Mouse (Mus musculus) adrenal gland, adult 2 months (tissue): Measurements from ENCODE around the gene Sod1. TPM values are rescaled to one million over a fixed set of nuclear protein-coding genes. Genes with fewer than 3 reads are reported as not detected.

Source experiments
- DNase-seq: peaks from one replicate; pipeline ENCODE4 v3.0.0; 2021
- polyA plus RNA-seq: library from polyadenylated mRNA; depleted of rRNA; stranded (reverse); fragments of >200 nt; gene quantifications from 2 replicates; pipeline ENCODE4 v1.2.3, GENCODE M21; 2012; rRNA removed
- total RNA-seq, 2 experiments: library from RNA; stranded (reverse); gene quantifications; 2 replicates each; pipeline ENCODE4 v1.2.3; 2021

Gene Sod1
- total and polyA plus RNA-seq, 3 experiments, result 713 to 1,419 (median 1,281) TPM

- DNase-seq, result no peak
Observed at GRCm38 (mm10) chr16:90252521-90252920, 32.0 kb downstream of the Sod1 start.

DNA sequence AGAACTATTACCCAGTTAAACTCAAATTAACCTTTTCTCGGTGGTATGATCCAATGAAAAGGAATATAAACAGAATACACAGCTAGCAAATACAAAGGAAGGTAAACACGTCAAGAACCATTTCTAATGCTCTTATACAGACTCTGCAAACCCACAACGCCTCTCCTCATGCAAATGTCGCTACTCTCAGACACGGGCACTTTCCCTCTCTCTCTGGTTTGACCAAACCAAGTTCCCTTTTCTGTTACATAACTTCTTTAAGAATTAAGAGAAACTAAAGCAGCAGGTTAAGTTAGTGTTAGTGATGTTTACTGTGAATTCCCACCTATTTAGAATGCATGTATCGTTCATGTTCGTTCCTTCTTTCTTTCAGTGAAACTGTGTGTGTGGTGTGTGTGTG, 38.4 kb downstream of the Sod1 start:
- DNase-seq, result no peak

DNA sequence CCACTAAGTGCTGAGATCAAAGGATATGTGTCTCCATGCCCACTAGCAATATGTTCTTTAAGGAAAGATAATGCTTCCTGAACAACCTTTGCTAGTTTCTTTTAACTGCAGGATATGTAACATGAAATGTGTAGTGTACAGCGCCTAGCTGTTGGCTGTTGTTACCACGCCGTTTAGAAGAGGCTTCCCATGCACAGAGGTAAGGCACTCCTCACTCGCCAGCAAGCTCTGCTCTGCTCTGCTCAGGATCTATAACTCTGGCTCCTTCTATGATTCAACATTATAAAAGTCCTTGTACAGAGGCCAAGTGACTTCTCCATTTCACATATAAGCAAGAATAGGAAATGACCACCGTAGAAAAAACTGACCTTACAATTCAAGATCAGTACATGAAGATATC, 39.1 kb downstream of the Sod1 start:
- no peak for DNase-seq

GRCm38 (mm10) chr16:90260097-90260496, 39.5 kb downstream of the Sod1 start:
- no peak for DNase-seq

- DNase-seq, result no peak
Observed at GRCm38 (mm10) chr16:90261791-90262190, 41.2 kb downstream of the Sod1 start.

- DNase-seq, result no peak
Observed at GRCm38 (mm10) chr16:90264021-90264420, 43.5 kb downstream of the Sod1 start.

DNA sequence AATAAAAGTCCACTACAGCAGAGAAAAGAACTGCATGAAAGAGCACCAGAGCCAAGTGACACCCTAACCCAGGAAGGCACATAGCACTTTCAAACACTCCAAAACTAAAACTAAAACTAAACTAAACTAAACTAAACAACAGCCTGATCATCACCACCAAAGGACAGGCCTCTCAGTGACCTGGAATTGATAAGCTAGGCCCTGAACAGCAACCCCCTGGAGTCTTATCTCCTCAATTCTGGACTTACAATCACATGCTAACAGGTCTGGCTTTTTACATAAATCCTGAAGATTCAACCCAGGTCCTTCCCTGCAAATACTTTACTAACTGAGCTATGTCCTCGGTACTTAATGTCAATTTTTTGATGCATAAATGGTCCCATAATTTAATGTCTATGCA, 44.6 kb downstream of the Sod1 start:
- DNase-seq, result no peak

- DNase-seq, result no peak
Observed at GRCm38 (mm10) chr16:90266581-90266980, 46.0 kb downstream of the Sod1 start.

DNA sequence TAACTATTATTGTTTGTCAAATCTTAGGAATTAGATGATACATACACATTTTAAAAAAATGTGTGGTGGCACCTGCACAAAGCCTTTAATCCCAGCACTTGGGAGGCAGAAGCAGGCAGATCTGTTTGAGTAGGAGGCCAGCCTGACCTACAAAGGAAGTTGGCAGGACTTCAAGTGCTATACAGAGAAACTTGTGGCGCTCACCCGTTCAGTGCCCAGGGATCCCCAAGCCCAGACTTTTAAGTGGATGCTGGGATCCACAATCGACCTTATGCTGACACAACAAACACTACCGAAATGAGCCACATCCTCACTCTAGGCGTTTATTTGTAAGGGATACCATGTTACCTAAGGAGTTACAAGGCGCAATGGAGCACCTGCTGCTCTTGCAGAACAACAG, 55.0 kb downstream of the Sod1 start:
- no peak for DNase-seq

Other genes starting within 250 kb of the Sod1 start
- gene Tiam1, start 77.0 kb upstream of the Sod1 start, total RNA-seq, result 10 to 100 TPM; 70.3 to 76.2 TPM
- gene Tiam1, start 77.0 kb upstream of the Sod1 start, polyA plus RNA-seq, result 9.5 and 10.4 TPM in 2 replicates
- gene Scaf4, start 63.7 kb downstream of the Sod1 start, total RNA-seq, result 10 to 100 TPM; 32.8 to 53.7 TPM
- 76.9 and 81.3 TPM in 2 replicates for gene Scaf4, start 63.7 kb downstream of the Sod1 start, polyA plus RNA-seq
- 1 to 10 TPM; 2.8 to 6.4 TPM for gene Hunk, start 165.3 kb downstream of the Sod1 start, total RNA-seq
- gene Hunk, start 165.3 kb downstream of the Sod1 start, polyA plus RNA-seq, result 2.2 and 2.7 TPM in 2 replicates